Mouse (Mus musculus): ENCODE results near the gene Nsa2. TPM values are rescaled to one million over a fixed set of nuclear protein-coding genes. Genes with fewer than 3 reads are reported as not detected.
"Not testable (repeated sequence)": the region's sequence is repeated elsewhere in the genome, so short reads cannot be mapped to it uniquely, and the experiment has no call there.

The Nsa2 gene
- total RNA-seq (2018; cell fraction: chromatin; rRNA removed), result 10 to 100 TPM; 10.3 to 50.5 (median 25.7) TPM
- total RNA-seq (2018; cell fraction: cytosol; rRNA removed), result 100 to 1,000 TPM; 113 to 221 (median 141) TPM
- 10 to 100 TPM; 14.3 to 48.9 (median 35.0) TPM for total RNA-seq (2018; cell fraction: nucleus; rRNA removed)
- 150 to 444 TPM (median 165 TPM) in 3 replicates for polyA plus RNA-seq (2018)

GRCm38 (mm10) chr13:97137466-97138400 lies at the start of gene Nsa2, which contains the start of gene Gfm2:
Nsa2 (minus strand) TSS chr13:97137937.
Gfm2 (plus strand) TSS chr13:97137937.
- peaks cover 26% of the 10 kb centered on the region for H3K36me3 ChIP-seq (ENCODE audit: inconsistent target)

GRCm38 (mm10) chr13:97186346-97186745 lies 48.6 kb upstream of the Nsa2 start:
- Histone ChIP-seq H3K79me2 (ENCODE audit: inconsistent target) (no peaks in the 10 kb centered on the region; the same call in 1 of the 2 replicates), H3K4me3 (ENCODE audit: inconsistent target) (no peak overlapping the region), H3K36me3 (ENCODE audit: inconsistent target) (peaks cover 65% of the 10 kb centered on the region), H3K27ac (no peak overlapping the region)
- WGBS (ENCODE audit: missing documents), result 88% methylated on average over 4 of the region's 4 CpGs

More at GRCm38 (mm10) chr13:97137466-97138400, at the start of gene Nsa2, which contains the start of gene Gfm2:
- Histone ChIP-seq H3K79me2 (ENCODE audit: inconsistent target) (peaks cover 48% of the 10 kb centered on the region), H3K27ac (peak within 1 kb of the TSS; percentile 69), H3K4me3 (ENCODE audit: inconsistent target) (peak within 1 kb of the TSS; percentile 81)
- WGBS (ENCODE audit: missing documents), result 1% methylated on average over 51 of the region's 57 CpGs

GRCm38 (mm10) chr13:97184656-97185055 lies 46.9 kb upstream of the Nsa2 start:
- Histone ChIP-seq H3K36me3 (ENCODE audit: inconsistent target) (peaks cover 70% of the 10 kb centered on the region), H3K27ac (no peak overlapping the region), H3K79me2 (ENCODE audit: inconsistent target) (no peaks in the 10 kb centered on the region; the same call in 1 of the 2 replicates), H3K4me3 (ENCODE audit: inconsistent target) (no peak overlapping the region)
- 94% methylated on average over 5 of the region's 5 CpGs for WGBS (ENCODE audit: missing documents)

DNA sequence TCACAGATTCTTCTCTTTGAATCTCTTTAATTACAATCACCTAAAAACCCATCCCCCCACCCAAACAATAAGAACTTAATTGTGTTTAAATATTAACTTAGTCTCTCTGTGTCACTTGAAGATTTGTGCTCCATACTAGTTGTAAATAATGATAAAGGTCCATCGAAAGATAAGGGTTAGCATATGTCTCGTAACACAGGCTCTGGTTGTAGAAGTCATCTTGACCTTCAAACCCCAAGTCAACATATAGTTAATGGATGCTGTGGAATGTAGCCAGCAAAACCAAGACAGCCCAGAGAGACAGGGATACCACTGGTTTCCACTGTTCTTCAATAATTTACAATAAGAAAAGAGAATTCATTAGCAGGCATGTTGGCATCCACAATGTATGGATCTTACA lies 46.4 kb upstream of the Nsa2 start:
- H3K27ac ChIP-seq, result no peak overlapping the region
- H3K4me3 ChIP-seq (ENCODE audit: inconsistent target), result no peak overlapping the region
- no peaks in the 10 kb centered on the region; the same call in 1 of the 2 replicates for H3K79me2 ChIP-seq (ENCODE audit: inconsistent target)
- peaks cover 72% of the 10 kb centered on the region for H3K36me3 ChIP-seq (ENCODE audit: inconsistent target)
- WGBS (ENCODE audit: missing documents), result 97% methylated on average over 2 of the region's 2 CpGs

DNA sequence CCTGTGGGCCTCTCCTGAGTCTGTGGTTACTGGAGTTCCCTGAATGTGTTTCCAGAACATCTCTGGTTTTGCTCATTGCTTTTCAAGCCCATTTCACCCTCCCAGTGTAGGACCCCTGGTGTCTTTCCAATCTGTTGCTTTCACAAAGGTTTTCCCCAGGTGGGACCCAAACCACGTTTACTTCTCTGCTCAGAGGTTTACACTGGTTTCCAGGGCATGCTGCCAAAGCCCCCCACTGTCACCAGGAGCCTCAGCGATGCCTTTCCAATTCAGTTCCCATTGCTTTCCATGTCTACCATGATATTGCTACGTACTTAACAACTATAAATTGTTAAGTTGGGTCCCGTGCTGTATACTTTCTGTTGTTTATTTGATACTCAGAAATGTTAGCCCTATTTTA lies 45.1 kb upstream of the Nsa2 start:
- H3K4me3 ChIP-seq (ENCODE audit: inconsistent target), result no peak overlapping the region
- H3K79me2 ChIP-seq (ENCODE audit: inconsistent target), result no peaks in the 10 kb centered on the region; the same call in 1 of the 2 replicates
- no peak overlapping the region for H3K27ac ChIP-seq
- peaks cover 84% of the 10 kb centered on the region for H3K36me3 ChIP-seq (ENCODE audit: inconsistent target)
- 89% methylated on average over 4 of the region's 4 CpGs for WGBS (ENCODE audit: missing documents)

- Histone ChIP-seq H3K27ac (no peak overlapping the region), H3K36me3 (ENCODE audit: inconsistent target) (peaks cover 93% of the 10 kb centered on the region), H3K4me3 (ENCODE audit: inconsistent target) (no peak overlapping the region), H3K79me2 (ENCODE audit: inconsistent target) (no peaks in the 10 kb centered on the region)
- 96% methylated on average over 6 of the region's 6 CpGs for WGBS (ENCODE audit: missing documents)
Observed at GRCm38 (mm10) chr13:97180113-97180828, 42.5 kb upstream of the Nsa2 start.

- no peak overlapping the region for H3K4me3 ChIP-seq (ENCODE audit: inconsistent target)
- H3K36me3 ChIP-seq (ENCODE audit: inconsistent target), result peaks cover 93% of the 10 kb centered on the region
- no peaks in the 10 kb centered on the region for H3K79me2 ChIP-seq (ENCODE audit: inconsistent target)
- no peak overlapping the region for H3K27ac ChIP-seq
- 97% methylated on average over 7 of the region's 7 CpGs for WGBS (ENCODE audit: missing documents)
Observed at GRCm38 (mm10) chr13:97178943-97179342, 41.2 kb upstream of the Nsa2 start.

DNA sequence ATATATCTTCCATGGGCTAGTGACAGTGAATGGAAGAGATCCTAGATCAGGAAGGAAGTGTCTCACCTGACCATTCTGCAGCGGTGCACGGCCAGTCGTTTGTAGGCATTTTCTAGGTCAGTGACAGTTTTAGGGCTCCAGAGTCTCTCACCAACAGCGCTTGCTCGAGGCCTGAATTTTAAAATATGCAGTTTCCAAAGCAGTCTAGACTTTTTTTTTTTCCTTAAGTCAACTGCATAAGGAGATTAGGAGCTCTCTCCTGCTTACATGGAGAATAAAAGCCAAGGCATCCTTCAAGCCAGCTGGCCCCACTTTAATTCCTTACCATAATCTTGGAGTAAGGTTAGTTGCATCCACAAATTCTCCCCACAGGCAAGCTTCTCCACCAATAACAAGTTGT lies 39.0 kb upstream of the Nsa2 start:
- Histone ChIP-seq H3K27ac (no peak overlapping the region), H3K36me3 (ENCODE audit: inconsistent target) (peaks cover 93% of the 10 kb centered on the region), H3K4me3 (ENCODE audit: inconsistent target) (no peak overlapping the region), H3K79me2 (ENCODE audit: inconsistent target) (no peaks in the 10 kb centered on the region)
- 93% methylated on average over 5 of the region's 5 CpGs for WGBS (ENCODE audit: missing documents)

- WGBS (ENCODE audit: missing documents), result 95% methylated on average over 10 of the region's 10 CpGs
- no peaks in the 10 kb centered on the region for H3K79me2 ChIP-seq (ENCODE audit: inconsistent target)
Observed at GRCm38 (mm10) chr13:97175520-97176264, 38.0 kb upstream of the Nsa2 start.

DNA sequence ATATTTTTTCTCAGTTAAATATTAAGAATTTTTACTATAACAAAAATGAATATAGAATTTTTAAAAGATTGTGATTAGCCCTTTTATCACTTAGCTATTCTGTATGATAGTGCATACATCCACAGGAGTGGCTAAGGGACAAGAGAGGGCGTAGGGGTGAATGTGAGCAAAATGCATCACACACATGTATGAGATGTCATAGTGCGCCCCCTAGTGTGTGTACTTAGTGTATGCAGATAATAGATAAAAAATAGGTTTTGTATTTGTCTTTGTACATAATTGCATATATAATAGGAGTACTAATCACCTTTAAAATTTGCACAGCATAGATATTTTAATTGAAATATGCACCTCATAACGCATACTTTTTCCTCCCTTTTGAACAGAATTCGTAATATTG lies 8.1 kb upstream of the Nsa2 start:
- Histone ChIP-seq H3K79me2 (ENCODE audit: inconsistent target) (0 out of 2 replicates have a peak, but pooled peaks cover under 1% of the 10 kb centered on the region), H3K4me3 (ENCODE audit: inconsistent target) (no peak overlapping the region), H3K27ac (no peak overlapping the region), H3K36me3 (ENCODE audit: inconsistent target) (peaks cover 55% of the 10 kb centered on the region)
- 66% methylated on average over 4 of the region's 4 CpGs for WGBS (ENCODE audit: missing documents)

More at GRCm38 (mm10) chr13:97175520-97176264, 38.0 kb upstream of the Nsa2 start:
- no peak overlapping the region for H3K4me3 ChIP-seq (ENCODE audit: inconsistent target)
- peaks cover 85% of the 10 kb centered on the region for H3K36me3 ChIP-seq (ENCODE audit: inconsistent target)
- H3K27ac ChIP-seq, result no peak overlapping the region

DNA sequence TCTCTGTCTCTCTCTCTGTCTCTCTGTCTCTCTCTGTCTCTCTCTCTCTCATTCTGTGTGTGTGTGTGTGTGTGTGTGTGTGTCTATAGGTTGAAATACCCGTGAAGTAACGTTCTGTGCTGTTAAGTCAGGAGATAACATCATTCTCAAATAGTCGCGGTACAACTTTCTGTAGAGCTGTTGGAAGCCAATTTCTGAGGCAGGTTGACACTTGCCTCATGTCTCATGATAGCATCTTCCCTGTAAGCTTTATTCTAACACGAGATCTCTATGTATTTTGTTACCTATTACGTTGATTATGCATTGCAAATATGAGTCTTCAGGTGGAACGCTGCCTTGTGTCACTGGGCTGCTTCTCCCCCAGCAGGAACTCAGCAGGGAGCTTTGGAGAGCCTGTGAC lies 4.6 kb upstream of the Nsa2 start:
- WGBS (ENCODE audit: missing documents), result 95% methylated on average over 7 of the region's 7 CpGs
- Histone ChIP-seq H3K79me2 (ENCODE audit: inconsistent target) (peaks cover 25% of the 10 kb centered on the region), H3K36me3 (ENCODE audit: inconsistent target) (peaks cover 25% of the 10 kb centered on the region), H3K27ac (no peak overlapping the region), H3K4me3 (ENCODE audit: inconsistent target) (no peak overlapping the region)

DNA sequence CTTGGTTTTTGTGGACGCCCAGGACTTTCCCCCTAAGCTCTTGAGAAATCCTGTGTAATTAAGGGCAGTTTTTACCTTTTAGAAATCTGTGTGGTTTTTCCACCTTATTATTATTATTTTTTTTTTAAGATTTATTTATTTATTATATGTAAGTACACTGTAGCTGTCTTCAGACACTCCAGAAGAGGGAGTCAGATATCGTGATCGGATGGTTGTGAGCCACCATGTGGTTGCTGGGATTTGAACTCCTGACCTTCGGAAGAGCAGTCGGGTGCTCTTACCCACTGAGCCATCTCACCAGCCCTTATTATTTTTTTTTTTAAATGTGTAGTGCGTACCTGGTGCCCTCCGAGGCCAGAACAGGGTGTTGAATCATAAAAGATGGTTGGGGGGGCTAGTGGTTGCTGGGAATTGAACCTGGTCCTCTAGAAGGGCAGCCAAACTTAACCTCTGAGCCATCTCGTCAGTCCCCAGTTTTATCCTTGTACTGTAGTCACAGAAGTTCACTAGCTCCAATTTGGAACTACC lies 731 bp upstream of the Nsa2 start:
- H3K27ac ChIP-seq, result peak overlapping the region; percentile 69
- peaks cover 48% of the 10 kb centered on the region for H3K79me2 ChIP-seq (ENCODE audit: inconsistent target)
- peaks cover 29% of the 10 kb centered on the region for H3K36me3 ChIP-seq (ENCODE audit: inconsistent target)
- WGBS (ENCODE audit: missing documents), result 23% methylated on average over 8 of the region's 8 CpGs
- peak overlapping the region; percentile 81 for H3K4me3 ChIP-seq (ENCODE audit: inconsistent target)

GRCm38 (mm10) chr13:97130413-97130812 lies 7.3 kb downstream of the Nsa2 start:
- peaks cover 33% of the 10 kb centered on the region for H3K36me3 ChIP-seq (ENCODE audit: inconsistent target)
- WGBS (ENCODE audit: missing documents), result no CpG with 5 or more reads among the region's 2 CpGs
- H3K4me3 ChIP-seq (ENCODE audit: inconsistent target); H3K79me2 ChIP-seq (ENCODE audit: inconsistent target); H3K27ac ChIP-seq: not testable (repeated sequence)

GRCm38 (mm10) chr13:97129654-97130053 lies 8.1 kb downstream of the Nsa2 start:
- H3K4me3 ChIP-seq (ENCODE audit: inconsistent target), result not testable (repeated sequence)
- no CpG with 5 or more reads among the region's 4 CpGs for WGBS (ENCODE audit: missing documents)

More at GRCm38 (mm10) chr13:97129654-97130053, 8.1 kb downstream of the Nsa2 start:
- peaks cover 27% of the 10 kb centered on the region for H3K36me3 ChIP-seq (ENCODE audit: inconsistent target)
- not testable (repeated sequence) for H3K27ac ChIP-seq; H3K79me2 ChIP-seq (ENCODE audit: inconsistent target)

All from macrophage (primary cell).